Mouse (Mus musculus) liver, adult 2 months (tissue): ENCODE measurements around the gene BC034090. TPM values are rescaled to one million over a fixed set of nuclear protein-coding genes. Genes with fewer than 3 reads are reported as not detected.

Experiments used
- DNase-seq: peaks from one replicate; pipeline ENCODE4 v3.0.0-alpha.2; 2011; ENCODE audit warnings: low read depth, low spot score; ENCODE audit errors: extremely low read depth
- H3K27ac ChIP-seq: fragments of 200-500 bp; replicated peaks from 2 replicates; pipeline ENCODE4 v1.5.1; 2012; ENCODE audit warnings: low read depth, mild to moderate bottlenecking, control low read depth, inconsistent platforms, low read length; ENCODE audit not compliant: insufficient read depth
- H3K27me3 ChIP-seq: fragments of 200-500 bp; 2 replicates; pipeline ENCODE4 v1.6.1; 2012; ENCODE audit warnings: mild to moderate bottlenecking, moderate library complexity, low read length, inconsistent platforms; ENCODE audit not compliant: control insufficient read depth, insufficient read depth
- H3K36me3 ChIP-seq: fragments of 200-500 bp; 2 replicates; pipeline ENCODE4 v1.6.1; 2012; ENCODE audit warnings: low read length, inconsistent platforms; ENCODE audit not compliant: control insufficient read depth, insufficient read depth
- H3K4me1 ChIP-seq: fragments of 200-500 bp; 2 replicates; pipeline ENCODE4 v1.6.1; 2011; ENCODE audit warnings: low read length; ENCODE audit not compliant: control insufficient read depth, insufficient read depth
- H3K4me3 ChIP-seq: fragments of 200-500 bp; 2 replicates; pipeline ENCODE4 v1.5.1; 2011; ENCODE audit warnings: low read depth, mild to moderate bottlenecking, control low read depth, low read length, moderate library complexity; ENCODE audit not compliant: insufficient read depth
- H3K79me2 ChIP-seq: fragments of 200-500 bp; 2 replicates; pipeline ENCODE4 v1.6.1; 2012; ENCODE audit warnings: inconsistent platforms, mild to moderate bottlenecking, low read length, moderate library complexity; ENCODE audit not compliant: control insufficient read depth, insufficient read depth
- H3K9ac ChIP-seq: fragments of 200-500 bp; 2 replicates; pipeline ENCODE4 v1.6.1; 2012; ENCODE audit warnings: low read depth, mild to moderate bottlenecking, control low read depth, inconsistent platforms, low read length
- CTCF ChIP-seq: fragments of 200-500 bp; IDR thresholded peaks from 2 replicates; pipeline ENCODE4 v1.5.1; 2011; ENCODE audit warnings: low read depth, low read length, control low read depth
- POLR2A ChIP-seq: fragments of 200-500 bp; IDR thresholded peaks from 2 replicates; pipeline ENCODE4 v1.6.1; 2011; ENCODE audit warnings: low read length, control low read depth; ENCODE audit not compliant: insufficient read depth; ENCODE audit errors: extremely low read depth
- WGBS: fragments of 180-500 bp; shearing (Covaris S2); methylation state at CpG from one replicate; pipeline ENCODE4 v1.1.7; 2018; 5-methylcytosine and 5-hydroxymethylcytosine counted together
- polyA plus RNA-seq: library from polyadenylated mRNA; depleted of rRNA; stranded (reverse); fragments of >200 nt; gene quantifications from 2 replicates; pipeline ENCODE4 v1.2.3, GENCODE M21; 2012; rRNA removed
- total RNA-seq: library from RNA; depleted of rRNA; stranded (reverse); fragments of >200 nt; gene quantifications from 2 replicates; pipeline ENCODE4 v1.2.3, GENCODE M21; 2014; rRNA removed

Gene BC034090
- 0.09 and 0.20 TPM in 2 replicates for total RNA-seq
- polyA plus RNA-seq = 0.33 and 0.50 TPM in 2 replicates

DNA sequence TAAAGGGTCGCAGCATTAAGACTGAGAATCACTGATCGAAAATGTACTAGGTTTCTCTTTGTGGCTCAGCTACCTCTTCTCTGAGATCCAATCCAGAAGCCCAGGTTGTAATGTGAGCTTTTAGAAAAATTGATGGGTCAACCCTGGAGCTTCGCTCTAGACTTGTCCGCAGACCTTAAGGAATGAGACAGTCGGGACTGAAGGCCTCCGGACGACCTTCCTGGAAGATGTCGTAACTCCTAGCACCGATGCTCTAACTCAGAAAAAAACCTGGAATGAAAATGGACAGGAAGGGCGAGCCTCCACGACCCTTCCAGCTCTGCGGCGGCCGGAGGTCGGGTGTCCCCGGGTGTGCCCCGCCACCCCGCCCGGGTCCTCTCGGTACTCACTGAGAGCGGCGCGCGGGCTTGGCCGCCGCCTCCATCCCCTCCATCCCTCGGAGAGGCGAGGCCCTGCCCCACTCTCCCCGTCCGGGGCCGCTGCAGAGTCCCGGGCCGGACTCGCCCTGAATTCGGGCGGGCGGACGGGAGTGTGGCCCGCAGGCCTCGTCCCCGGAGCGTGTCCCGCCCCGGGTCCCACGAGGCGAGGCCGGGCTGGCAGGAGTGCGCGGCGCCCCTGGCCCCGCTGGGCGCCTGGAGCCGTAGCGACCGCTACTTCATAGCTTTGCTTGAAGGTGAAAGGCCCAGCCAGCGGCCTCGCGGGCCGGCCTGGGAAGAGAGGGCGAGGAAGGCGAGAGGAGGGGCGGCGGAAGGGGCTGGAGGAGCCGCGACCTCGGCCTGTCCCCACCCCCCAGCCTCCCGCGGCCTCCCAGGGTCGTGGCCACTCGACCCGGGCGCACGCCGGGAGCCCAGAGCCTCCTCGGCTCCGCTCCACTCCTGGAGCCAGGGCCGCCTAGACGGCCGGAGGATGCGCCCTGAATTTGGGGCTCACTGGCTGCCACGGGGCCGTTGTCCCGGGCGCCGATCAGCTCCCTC lies at the start of gene BC034090:
TSS of gene BC034090 (minus strand) at position 648 of the 974 bp plus-strand sequence.
- no peak for DNase-seq
- H3K27ac ChIP-seq = no peak within 1 kb of the TSS
- no peak for TF ChIP-seq CTCF
- no peak for TF ChIP-seq POLR2A

GRCm38 (mm10) chr1:155293446-155293845 lies 49.2 kb upstream of the BC034090 start:
- H3K27me3 ChIP-seq = no peaks in the 10 kb centered on the region
- 34% methylated on average over 3 of the region's 3 CpGs for WGBS
- peaks cover 20% of the 10 kb centered on the region for H3K36me3 ChIP-seq
- no peaks in the 10 kb centered on the region for H3K4me1 ChIP-seq
- H3K9ac ChIP-seq = no peak overlapping the region
- H3K27ac ChIP-seq = no peak overlapping the region
- TF ChIP-seq CTCF = peak; percentile 57
- no peak for TF ChIP-seq POLR2A
- H3K4me3 ChIP-seq = no peak overlapping the region
- DNase-seq = peak; percentile 48
- no peaks in the 10 kb centered on the region for H3K79me2 ChIP-seq

More for the DNA sequence above, at the start of gene BC034090:
- Histone ChIP-seq H3K4me1 (no peaks in the 10 kb centered on the region), H3K36me3 (no peaks in the 10 kb centered on the region), H3K27me3 (peaks cover 10% of the 10 kb centered on the region; the same call in 1 of the 2 replicates), H3K79me2 (no peaks in the 10 kb centered on the region), H3K9ac (peak within 1 kb of the TSS; percentile 51), H3K4me3 (peak within 1 kb of the TSS; percentile 51; the same call in 1 of the 2 replicates)
- 4% methylated on average over 85 of the region's 85 CpGs for WGBS

- no peak for TF ChIP-seq CTCF
- TF ChIP-seq POLR2A = no peak
- no peaks in the 10 kb centered on the region for H3K79me2 ChIP-seq
- no peak for DNase-seq
- H3K9ac ChIP-seq = no peak overlapping the region
- H3K36me3 ChIP-seq = peaks cover 30% of the 10 kb centered on the region
- WGBS = 93% methylated on average over 1 of the region's 1 CpGs
- no peaks in the 10 kb centered on the region for H3K27me3 ChIP-seq
- H3K4me3 ChIP-seq = no peak overlapping the region
- no peaks in the 10 kb centered on the region for H3K4me1 ChIP-seq
- H3K27ac ChIP-seq = no peak overlapping the region
Observed at GRCm38 (mm10) chr1:155289411-155289810, 45.2 kb upstream of the BC034090 start.

DNA sequence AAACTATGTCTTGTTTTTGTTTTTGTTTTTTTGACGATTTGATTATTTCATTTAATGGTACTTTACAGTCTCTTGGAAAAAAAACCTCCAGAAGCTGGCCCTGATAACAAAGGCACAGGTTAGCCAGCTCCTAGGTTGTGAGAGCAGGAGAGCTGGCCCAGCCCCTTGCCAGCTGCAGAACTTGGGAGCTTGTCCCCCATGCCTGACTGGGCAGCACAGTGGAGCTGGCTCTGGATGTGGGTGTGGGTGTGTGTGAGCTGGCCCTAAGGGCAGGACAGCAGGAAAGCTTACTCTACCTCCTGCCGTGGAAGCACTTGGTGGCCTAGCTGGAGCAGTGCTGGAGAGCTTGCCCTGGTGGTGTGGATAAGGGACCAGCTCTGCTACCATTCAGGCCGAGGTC lies 43.8 kb upstream of the BC034090 start:
- WGBS = 92% methylated on average over 3 of the region's 3 CpGs
- no peaks in the 10 kb centered on the region for H3K4me1 ChIP-seq
- no peaks in the 10 kb centered on the region for H3K27me3 ChIP-seq
- peaks cover 36% of the 10 kb centered on the region for H3K36me3 ChIP-seq
- no peak for DNase-seq
- H3K79me2 ChIP-seq = no peaks in the 10 kb centered on the region
- H3K9ac ChIP-seq = no peak overlapping the region
- H3K4me3 ChIP-seq = no peak overlapping the region
- no peak overlapping the region for H3K27ac ChIP-seq
- no peak for TF ChIP-seq CTCF
- no peak for TF ChIP-seq POLR2A

DNA sequence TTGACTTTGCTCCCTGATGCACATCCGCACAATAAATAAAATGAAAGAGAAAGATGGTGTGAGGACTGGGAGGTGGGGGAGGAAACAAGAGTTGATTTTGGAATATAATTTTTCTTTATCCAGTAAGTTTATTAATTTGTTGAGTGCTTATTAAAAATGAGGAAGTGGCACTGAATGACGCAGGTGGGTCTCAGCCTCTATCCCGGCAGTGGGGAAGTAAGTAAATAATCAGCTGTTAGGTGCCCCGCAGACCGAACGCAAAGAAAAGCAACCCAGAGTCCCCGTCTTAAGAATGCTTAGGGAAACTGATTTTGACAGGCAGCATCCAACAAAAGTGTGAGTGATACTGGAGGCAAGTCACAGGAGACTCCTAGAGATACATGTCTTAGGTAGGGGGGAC lies 39.6 kb upstream of the BC034090 start:
- Histone ChIP-seq H3K27me3 (no peaks in the 10 kb centered on the region), H3K27ac (no peak overlapping the region), H3K4me1 (no peaks in the 10 kb centered on the region), H3K9ac (no peak overlapping the region), H3K79me2 (no peaks in the 10 kb centered on the region), H3K36me3 (peaks cover 28% of the 10 kb centered on the region), H3K4me3 (no peak overlapping the region)
- 93% methylated on average over 7 of the region's 7 CpGs for WGBS
- DNase-seq = no peak
- TF ChIP-seq CTCF (no peak), POLR2A (no peak)
